Mouse (Mus musculus): ENCODE results near the gene Sult1a1. TPM values are rescaled to one million over a fixed set of nuclear protein-coding genes. Genes with fewer than 3 reads are reported as not detected.

Sult1a1 gene
- polyA plus RNA-seq, 1 experiment from 2014 or later = 0.46 TPM

- peaks cover 15% of the 10 kb centered on the region for H3K36me3 ChIP-seq (ENCODE audit: poor library complexity, severe bottlenecking)
- peak overlapping the region; percentile 88 for H3K9ac ChIP-seq
- H3K4me1 ChIP-seq = peaks cover 44% of the 10 kb centered on the region
- peak overlapping the region; percentile 93 for H3K4me2 ChIP-seq
- ATAC-seq = peak; percentile 89
- peak overlapping the region; percentile 67 for H3K4me3 ChIP-seq
- no peaks in the 10 kb centered on the region; the same call in 1 of the 2 replicates for H3K9me3 ChIP-seq (replicated peaks)
- peak overlapping the region; percentile 59 for H3K27ac ChIP-seq
- 1% methylated on average over 38 of the region's 39 CpGs for WGBS
- 0 out of 2 replicates have a peak, but pooled peaks cover 6% of the 10 kb centered on the region for H3K27me3 ChIP-seq
Observed at GRCm38 (mm10) chr7:126704121-126704980, 28.1 kb upstream of the Sult1a1 start.

- peak; percentile 30; the same call in 1 of the 2 replicates for ATAC-seq
- Histone ChIP-seq H3K4me3 (peak overlapping the region; percentile 67), H3K27ac (no peak overlapping the region), H3K9me3 (replicated peaks) (no peaks in the 10 kb centered on the region; the same call in 1 of the 2 replicates), H3K4me2 (peak overlapping the region; percentile 93), H3K9ac (peak overlapping the region; percentile 88), H3K36me3 (ENCODE audit: poor library complexity, severe bottlenecking) (peaks cover 21% of the 10 kb centered on the region), H3K27me3 (0 out of 2 replicates have a peak, but pooled peaks cover 6% of the 10 kb centered on the region), H3K4me1 (peaks cover 44% of the 10 kb centered on the region)
- WGBS = 19% methylated on average over 7 of the region's 7 CpGs
Observed at GRCm38 (mm10) chr7:126703757-126704077, 27.5 kb upstream of the Sult1a1 start.

- Histone ChIP-seq H3K4me3 (peak overlapping the region; percentile 67), H3K4me2 (peak overlapping the region; percentile 93), H3K9ac (peak overlapping the region; percentile 88), H3K27me3 (0 out of 2 replicates have a peak, but pooled peaks cover 6% of the 10 kb centered on the region), H3K36me3 (ENCODE audit: poor library complexity, severe bottlenecking) (peaks cover 22% of the 10 kb centered on the region), H3K9me3 (replicated peaks) (no peaks in the 10 kb centered on the region), H3K4me1 (peaks cover 44% of the 10 kb centered on the region), H3K27ac (peak overlapping the region; percentile 51; the same call in 1 of the 2 replicates)
- 84% methylated on average over 12 of the region's 12 CpGs for WGBS
- no peak for ATAC-seq
Observed at GRCm38 (mm10) chr7:126702861-126703756, 26.9 kb upstream of the Sult1a1 start.

GRCm38 (mm10) chr7:126702358-126702757 lies 26.1 kb upstream of the Sult1a1 start:
- H3K4me2 ChIP-seq = peak overlapping the region; percentile 93
- H3K36me3 ChIP-seq (ENCODE audit: poor library complexity, severe bottlenecking) = peaks cover 23% of the 10 kb centered on the region
- WGBS = 77% methylated on average over 6 of the region's 6 CpGs
- H3K4me1 ChIP-seq = peaks cover 46% of the 10 kb centered on the region
- no peak for ATAC-seq
- H3K27me3 ChIP-seq = 0 out of 2 replicates have a peak, but pooled peaks cover 6% of the 10 kb centered on the region
- H3K9me3 ChIP-seq (replicated peaks) = no peaks in the 10 kb centered on the region
- 0 out of 2 replicates have a peak overlapping the region, but pooled peaks have one; percentile 27 for H3K9ac ChIP-seq
- no peak overlapping the region for H3K27ac ChIP-seq
- H3K4me3 ChIP-seq = no peak overlapping the region

- Histone ChIP-seq H3K9me3 (replicated peaks) (no peaks in the 10 kb centered on the region), H3K27me3 (0 out of 2 replicates have a peak, but pooled peaks cover 6% of the 10 kb centered on the region), H3K36me3 (ENCODE audit: poor library complexity, severe bottlenecking) (peaks cover 25% of the 10 kb centered on the region), H3K4me2 (peak overlapping the region; percentile 42), H3K27ac (no peak overlapping the region), H3K9ac (peak overlapping the region; percentile 35; the same call in 1 of the 2 replicates), H3K4me1 (peaks cover 52% of the 10 kb centered on the region), H3K4me3 (no peak overlapping the region)
- WGBS = 57% methylated on average over 24 of the region's 24 CpGs
- ATAC-seq = peak; percentile 0; the same call in 1 of the 2 replicates
Observed at GRCm38 (mm10) chr7:126701559-126702357, 25.5 kb upstream of the Sult1a1 start.

- peaks cover 59% of the 10 kb centered on the region for H3K4me1 ChIP-seq
- peak; percentile 55 for ATAC-seq
- H3K27ac ChIP-seq = no peak overlapping the region
- H3K4me3 ChIP-seq = no peak overlapping the region
- no peaks in the 10 kb centered on the region for H3K9me3 ChIP-seq (replicated peaks)
- peak overlapping the region; percentile 35; the same call in 1 of the 2 replicates for H3K9ac ChIP-seq
- under 1% methylated on average over 11 of the region's 11 CpGs for WGBS
- H3K4me2 ChIP-seq = peak overlapping the region; percentile 42
- peaks cover 25% of the 10 kb centered on the region for H3K36me3 ChIP-seq (ENCODE audit: poor library complexity, severe bottlenecking)
- 0 out of 2 replicates have a peak, but pooled peaks cover 6% of the 10 kb centered on the region for H3K27me3 ChIP-seq
Observed at GRCm38 (mm10) chr7:126701070-126701469, 24.8 kb upstream of the Sult1a1 start.

- peaks cover 25% of the 10 kb centered on the region for H3K36me3 ChIP-seq (ENCODE audit: poor library complexity, severe bottlenecking)
- no peaks in the 10 kb centered on the region for H3K9me3 ChIP-seq (replicated peaks)
- H3K4me1 ChIP-seq = peaks cover 59% of the 10 kb centered on the region
- no peaks in the 10 kb centered on the region for H3K27me3 ChIP-seq
- H3K9ac ChIP-seq = no peak overlapping the region
- ATAC-seq = no peak
- H3K4me3 ChIP-seq = no peak overlapping the region
- no peak overlapping the region for H3K27ac ChIP-seq
- no peak overlapping the region for H3K4me2 ChIP-seq
- WGBS = 84% methylated on average over 25 of the region's 25 CpGs
Observed at GRCm38 (mm10) chr7:126700063-126701015, 24.1 kb upstream of the Sult1a1 start.

- Histone ChIP-seq H3K9ac (no peak overlapping the region), H3K27ac (no peak overlapping the region), H3K4me1 (peaks cover 49% of the 10 kb centered on the region), H3K4me3 (no peak overlapping the region), H3K4me2 (no peak overlapping the region), H3K36me3 (ENCODE audit: poor library complexity, severe bottlenecking) (peaks cover 25% of the 10 kb centered on the region), H3K27me3 (no peaks in the 10 kb centered on the region), H3K9me3 (replicated peaks) (no peaks in the 10 kb centered on the region)
- ATAC-seq = no peak
- WGBS = 95% methylated on average over 8 of the region's 8 CpGs
Observed at GRCm38 (mm10) chr7:126697838-126698237, 21.6 kb upstream of the Sult1a1 start.

- Histone ChIP-seq H3K4me3 (peak overlapping the region; percentile 71), H3K9me3 (replicated peaks) (no peaks in the 10 kb centered on the region), H3K9ac (peak overlapping the region; percentile 81), H3K27me3 (no peaks in the 10 kb centered on the region), H3K36me3 (ENCODE audit: poor library complexity, severe bottlenecking) (peaks cover 33% of the 10 kb centered on the region), H3K4me1 (peaks cover 40% of the 10 kb centered on the region), H3K27ac (no peak overlapping the region), H3K4me2 (peak overlapping the region; percentile 93)
- no peak for ATAC-seq
- WGBS = 74% methylated on average over 3 of the region's 3 CpGs
Observed at GRCm38 (mm10) chr7:126696886-126697285, 20.7 kb upstream of the Sult1a1 start.

GRCm38 (mm10) chr7:126696303-126696702 lies 20.1 kb upstream of the Sult1a1 start:
- Histone ChIP-seq H3K36me3 (ENCODE audit: poor library complexity, severe bottlenecking) (peaks cover 39% of the 10 kb centered on the region), H3K27ac (peak overlapping the region; percentile 96; the same call in 1 of the 2 replicates), H3K9me3 (replicated peaks) (no peaks in the 10 kb centered on the region), H3K9ac (peak overlapping the region; percentile 81), H3K4me2 (peak overlapping the region; percentile 93), H3K4me1 (peaks cover 34% of the 10 kb centered on the region), H3K4me3 (peak overlapping the region; percentile 71), H3K27me3 (no peaks in the 10 kb centered on the region)
- no peak; the same call in 1 of the 2 replicates for ATAC-seq
- WGBS = 4% methylated on average over 17 of the region's 17 CpGs

All from forebrain, embryonic 13.5 days (tissue).